15 mouse cellular contexts compared by ENCODE assay signal in the genomic region with DNA sequence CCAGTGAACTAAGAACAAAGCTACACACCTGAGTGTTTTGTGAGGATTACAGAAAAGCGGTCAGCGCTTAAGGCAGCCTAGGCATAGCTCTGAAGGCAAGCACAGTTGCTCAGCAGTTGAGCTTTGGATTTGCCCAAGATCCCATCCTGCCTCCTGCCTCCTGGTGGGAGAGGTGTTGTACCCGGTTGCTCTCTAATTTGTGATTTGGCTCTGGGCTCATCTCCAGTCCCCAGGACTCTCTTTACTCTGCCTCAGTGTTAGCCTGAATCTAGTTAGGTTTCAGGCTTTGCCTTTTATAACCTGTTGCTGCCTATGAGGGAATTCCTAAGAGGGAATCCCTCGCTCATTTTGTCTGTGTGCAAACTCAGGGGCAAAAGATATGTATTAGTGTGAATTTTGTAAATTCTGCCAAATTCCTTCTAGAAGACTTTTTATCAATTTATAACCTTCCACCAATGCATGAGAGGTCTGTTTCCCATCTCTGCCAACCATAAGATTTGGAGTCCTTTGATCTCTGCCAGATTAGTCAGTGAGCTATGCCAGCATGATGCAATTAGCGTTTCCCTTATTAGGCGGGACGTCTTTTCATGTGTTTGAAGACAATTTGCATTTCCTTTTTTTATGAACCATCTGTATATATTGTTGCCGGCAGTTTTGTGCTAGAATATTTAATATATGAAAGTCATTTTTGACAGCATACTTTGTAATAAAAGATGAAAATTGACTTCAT.
DNase-seq lines count a peak whose midpoint lies in the region; ATAC-seq and TF ChIP-seq lines count a peak whose summit lies in the region.
"Had no signal": no experiment of that assay in that cellular context is flagged by ENCODE, and none has a peak within 500 bp of the region (broad histone marks: within the 10 kb centered on the region; RNA-seq: fewer than 3 reads in every experiment).

No protein-coding gene starts in this region.

- H3K4me2 ChIP-seq in midbrain, embryonic 11.5 days = no peak overlapping the region
- no peak overlapping the region for H3K4me2 ChIP-seq in midbrain, embryonic 15.5 days
- no peak overlapping the region for H3K4me2 ChIP-seq in forebrain, embryonic 12.5 days
- H3K4me2 ChIP-seq in limb, embryonic 14.5 days (replicated peaks; ENCODE audit: low read depth, low read length, severe bottlenecking) = no peak overlapping the region
- H3K4me2 ChIP-seq: midbrain, embryonic 12.5 days had no signal

- H3K4me3 ChIP-seq in midbrain, embryonic 11.5 days (ENCODE audit: low read depth, low read length) = no peak overlapping the region
- H3K4me3 ChIP-seq in midbrain, embryonic 15.5 days = no peak overlapping the region
- no peak overlapping the region for H3K4me3 ChIP-seq in forebrain, embryonic 12.5 days (replicated peaks)
- no peak overlapping the region for H3K4me3 ChIP-seq in limb, embryonic 14.5 days (replicated peaks; ENCODE audit: low read length)
- H3K4me3 ChIP-seq: midbrain, embryonic 12.5 days had no signal

- no peak for ATAC-seq in midbrain, embryonic 11.5 days (ENCODE audit: low FRiP score)
- no peak; the same call in 1 of the 2 replicates for ATAC-seq in midbrain, embryonic 15.5 days (replicated peaks)
- peak; percentile 14; the same call in 1 of the 2 replicates for ATAC-seq in forebrain, embryonic 12.5 days (ENCODE audit: low FRiP score)
- ATAC-seq in limb, embryonic 14.5 days (ENCODE audit: low FRiP score, low read depth) = no peak

- H3K27ac ChIP-seq in midbrain, embryonic 11.5 days (ENCODE audit: low read depth, low read length) = no peak overlapping the region
- H3K27ac ChIP-seq in midbrain, embryonic 15.5 days = no peak overlapping the region
- peak overlapping the region; percentile 79 for H3K27ac ChIP-seq in forebrain, embryonic 12.5 days
- no peak overlapping the region for H3K27ac ChIP-seq in limb, embryonic 14.5 days (replicated peaks; ENCODE audit: low read depth, low read length)
- H3K27ac ChIP-seq: liver, embryonic 14.5 days; midbrain, embryonic 12.5 days had no signal

- DNase-seq in midbrain, embryonic 11.5 days (ENCODE audit: low spot score, missing footprints) = peak; percentile 56
- DNase-seq in brain, embryonic 18.5 days (ENCODE audit: low read depth, low spot score) = peak; percentile 37
- DNase-seq in limb, embryonic 14.5 days (ENCODE audit: low spot score) = peak; percentile 30
- no peak for DNase-seq in spleen, adult 18-20 months
- no peak for DNase-seq in cerebellum, adult 11 months
- no peak for DNase-seq in frontal cortex, adult 2 months (ENCODE audit: extremely low spot score in 1 of 2, low spot score in 1 of 2)
- DNase-seq: adrenal gland, adult 2 months; cerebellum, adult 2 months; heart, adult 18-20 months; right cerebral cortex, postnatal 25 days; thymus, postnatal 4 days had no signal

- no peaks in the 10 kb centered on the region for H3K27me3 ChIP-seq in midbrain, embryonic 11.5 days (ENCODE audit: control insufficient read depth, insufficient read depth, low read length)
- H3K27me3 ChIP-seq in midbrain, embryonic 15.5 days (replicated peaks) = no peaks in the 10 kb centered on the region
- no peaks in the 10 kb centered on the region for H3K27me3 ChIP-seq in forebrain, embryonic 12.5 days
- no peaks in the 10 kb centered on the region for H3K27me3 ChIP-seq in limb, embryonic 14.5 days (ENCODE audit: control insufficient read depth, insufficient read depth, low read length)

- 53% methylated on average over 8 of the region's 8 CpGs for WGBS in midbrain, embryonic 11.5 days
- WGBS in midbrain, embryonic 15.5 days = 43% methylated on average over 8 of the region's 8 CpGs
- 29% methylated on average over 8 of the region's 8 CpGs for WGBS in forebrain, embryonic 12.5 days
- 31% methylated on average over 8 of the region's 8 CpGs for WGBS in limb, embryonic 14.5 days

- H3K9ac ChIP-seq in midbrain, embryonic 11.5 days (ENCODE audit: low read length) = no peak overlapping the region
- no peak overlapping the region for H3K9ac ChIP-seq in midbrain, embryonic 15.5 days
- no peak overlapping the region for H3K9ac ChIP-seq in forebrain, embryonic 12.5 days
- H3K9ac ChIP-seq in limb, embryonic 14.5 days (ENCODE audit: low read depth, low read length, severe bottlenecking) = no peak overlapping the region
- H3K9ac ChIP-seq: liver, embryonic 14.5 days; midbrain, embryonic 12.5 days had no signal

- no peaks in the 10 kb centered on the region for H3K9me3 ChIP-seq in midbrain, embryonic 11.5 days (ENCODE audit: control insufficient read depth, low read length)
- H3K9me3 ChIP-seq in midbrain, embryonic 15.5 days = no peaks in the 10 kb centered on the region
- no peaks in the 10 kb centered on the region for H3K9me3 ChIP-seq in forebrain, embryonic 12.5 days
- no peaks in the 10 kb centered on the region for H3K9me3 ChIP-seq in limb, embryonic 14.5 days (ENCODE audit: control insufficient read depth, low read length)
- H3K9me3 ChIP-seq: midbrain, embryonic 12.5 days had no signal

- H3K4me1 ChIP-seq in midbrain, embryonic 11.5 days (ENCODE audit: control insufficient read depth, insufficient read depth, low read length) = no peaks in the 10 kb centered on the region
- peaks cover 2% of the 10 kb centered on the region; the same call in 1 of the 2 replicates for H3K4me1 ChIP-seq in midbrain, embryonic 15.5 days
- H3K4me1 ChIP-seq in forebrain, embryonic 12.5 days = peaks cover 8% of the 10 kb centered on the region; the same call in 1 of the 2 replicates
- peaks cover 25% of the 10 kb centered on the region for H3K4me1 ChIP-seq in limb, embryonic 14.5 days (ENCODE audit: control insufficient read depth, insufficient read depth, low read length)

- no peaks in the 10 kb centered on the region for H3K36me3 ChIP-seq in midbrain, embryonic 11.5 days (ENCODE audit: control insufficient read depth, insufficient read depth, low read length)
- no peaks in the 10 kb centered on the region for H3K36me3 ChIP-seq in midbrain, embryonic 15.5 days (replicated peaks)
- no peaks in the 10 kb centered on the region for H3K36me3 ChIP-seq in forebrain, embryonic 12.5 days (replicated peaks)
- no peaks in the 10 kb centered on the region for H3K36me3 ChIP-seq in limb, embryonic 14.5 days (ENCODE audit: control insufficient read depth, insufficient read depth, low read length)
- H3K36me3 ChIP-seq: midbrain, embryonic 12.5 days had no signal

- TF ChIP-seq POLR2A in limb, embryonic 14.5 days (IDR thresholded peaks at IDR 0.05; ENCODE audit: borderline replicate concordance, extremely low read depth, insufficient read depth, insufficient read length) = no peak

Comparison
In these comparisons a context has a peak if more than half of its experiments do, and no peak if none do; other contexts are left out.
1. DNase-seq: peak in midbrain, embryonic 11.5 days (single experiment), brain, embryonic 18.5 days (single experiment) and limb, embryonic 14.5 days (single experiment); none in spleen, adult 18-20 months (0 of 2), cerebellum, adult 11 months (single experiment) and frontal cortex, adult 2 months (0 of 2).